Mouse (Mus musculus) ES-Bruce4 (cell line): Measurements from ENCODE around the gene Olfr623. TPM values are rescaled to one million over a fixed set of nuclear protein-coding genes. Genes with fewer than 3 reads are reported as not detected.

Experiments used
- H3K27ac ChIP-seq: 2 replicates; pipeline ENCODE4 v1.5.1; 2012; ENCODE audit warnings: low read length, inconsistent platforms; ENCODE audit not compliant: insufficient read depth
- H3K27me3 ChIP-seq: 2 replicates; pipeline ENCODE4 v1.6.1; 2012; ENCODE audit warnings: mild to moderate bottlenecking, low read length, inconsistent platforms; ENCODE audit not compliant: control insufficient read depth, poor library complexity, insufficient read depth, severe bottlenecking
- H3K36me3 ChIP-seq: 2 replicates; pipeline ENCODE4 v1.6.1; 2012; ENCODE audit warnings: inconsistent platforms, mild to moderate bottlenecking, low read length, moderate library complexity; ENCODE audit not compliant: control insufficient read depth, poor library complexity, insufficient read depth, severe bottlenecking
- H3K4me1 ChIP-seq: one replicate; pipeline ENCODE4 v1.8.1; 2011; ENCODE audit warnings: low read length; ENCODE audit not compliant: control insufficient read depth, insufficient read depth
- H3K4me3 ChIP-seq: 2 replicates; pipeline ENCODE4 v1.5.1; 2011; ENCODE audit warnings: low read depth, mild to moderate bottlenecking, low read length
- H3K9ac ChIP-seq: 2 replicates; pipeline ENCODE4 v1.6.1; 2012; ENCODE audit warnings: low read depth, mild to moderate bottlenecking, inconsistent platforms; ENCODE audit not compliant: poor library complexity, severe bottlenecking
- H3K9me3 ChIP-seq: replicated peaks from 2 replicates; pipeline ENCODE4 v1.6.1; 2012; ENCODE audit warnings: mild to moderate bottlenecking, low read length, inconsistent platforms; ENCODE audit not compliant: control insufficient read depth, poor library complexity, insufficient read depth, severe bottlenecking
- CTCF ChIP-seq: IDR thresholded peaks from one replicate; pipeline ENCODE4 v1.8.1; 2011; ENCODE audit warnings: low read depth, low read length
- EP300 ChIP-seq: IDR thresholded peaks from 2 replicates; pipeline ENCODE4 v1.6.1; 2011; ENCODE audit warnings: low read depth, low read length; ENCODE audit not compliant: insufficient read depth
- POLR2A ChIP-seq: IDR thresholded peaks from one replicate; pipeline ENCODE4 v1.8.1; 2011; ENCODE audit warnings: low read length; ENCODE audit not compliant: insufficient read depth
- polyA plus RNA-seq: library from polyadenylated mRNA; stranded (reverse); fragments of >200 nt; gene quantifications from 2 replicates; pipeline ENCODE4 v1.2.4, GENCODE M21; 2011; ENCODE audit warnings: low read depth; ENCODE audit not compliant: missing spikeins, insufficient read depth, insufficient read length

Olfr623 gene
- polyA plus RNA-seq: not detected in 2 replicates

DNA sequence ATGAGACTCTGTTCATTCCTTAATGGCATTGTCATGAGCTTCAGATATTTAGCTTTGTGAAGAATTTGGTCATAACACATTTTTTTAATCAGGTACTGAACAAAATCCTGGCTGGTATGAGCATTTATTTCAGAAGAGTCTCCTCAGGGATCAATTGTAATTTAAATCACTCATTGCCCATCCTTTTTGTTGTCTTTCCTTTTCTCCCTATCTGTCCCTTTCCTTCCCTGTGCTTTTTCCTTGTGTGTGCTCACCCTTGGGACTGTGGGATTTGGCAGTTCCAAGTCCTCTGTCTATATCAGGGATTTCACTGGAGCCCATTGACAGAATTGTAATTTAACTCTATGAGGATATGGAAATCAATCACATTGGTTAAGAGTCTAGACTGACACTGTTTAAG is at the start of gene Olfr623:
Gene Olfr623 (minus strand): TSS at position 101 of the 400 bp plus-strand sequence.
- Histone ChIP-seq H3K4me3 (no peak within 1 kb of the TSS), H3K9me3 (no peaks in the 10 kb centered on the region)
- TF ChIP-seq CTCF (no peak), POLR2A (no peak), EP300 (no peak)

DNA sequence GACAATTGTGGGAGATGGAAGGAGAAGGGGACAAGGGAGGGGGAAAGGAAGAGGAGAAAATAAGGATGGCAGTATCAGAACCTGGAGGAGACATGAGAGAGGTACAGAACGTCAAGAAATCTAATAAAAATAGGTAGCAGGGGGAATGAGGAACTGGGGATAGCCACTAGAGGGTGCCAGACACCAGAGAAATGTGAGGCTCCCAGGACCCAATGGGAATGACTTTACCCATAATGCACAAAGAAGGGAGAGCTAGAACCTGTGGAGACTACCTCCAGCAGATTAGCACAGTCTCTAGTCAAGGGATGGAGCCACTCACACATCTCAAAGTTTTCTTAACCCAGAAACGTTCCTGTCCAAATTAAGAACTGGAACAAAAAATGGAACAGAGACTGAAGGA is 48.5 kb upstream of the Olfr623 start:
- Histone ChIP-seq H3K4me3 (no peak overlapping the region), H3K27me3 (no peaks in the 10 kb centered on the region), H3K36me3 (no peaks in the 10 kb centered on the region), H3K27ac (no peak overlapping the region), H3K9me3 (no peaks in the 10 kb centered on the region), H3K4me1 (no peaks in the 10 kb centered on the region), H3K9ac (no peak overlapping the region)
- TF ChIP-seq POLR2A (no peak), CTCF (peak; percentile 27)

More for the DNA sequence above, at the start of gene Olfr623:
- Histone ChIP-seq H3K36me3 (no peaks in the 10 kb centered on the region), H3K27ac (no peak within 1 kb of the TSS), H3K27me3 (no peaks in the 10 kb centered on the region), H3K4me1 (no peaks in the 10 kb centered on the region), H3K9ac (no peak within 1 kb of the TSS)

DNA sequence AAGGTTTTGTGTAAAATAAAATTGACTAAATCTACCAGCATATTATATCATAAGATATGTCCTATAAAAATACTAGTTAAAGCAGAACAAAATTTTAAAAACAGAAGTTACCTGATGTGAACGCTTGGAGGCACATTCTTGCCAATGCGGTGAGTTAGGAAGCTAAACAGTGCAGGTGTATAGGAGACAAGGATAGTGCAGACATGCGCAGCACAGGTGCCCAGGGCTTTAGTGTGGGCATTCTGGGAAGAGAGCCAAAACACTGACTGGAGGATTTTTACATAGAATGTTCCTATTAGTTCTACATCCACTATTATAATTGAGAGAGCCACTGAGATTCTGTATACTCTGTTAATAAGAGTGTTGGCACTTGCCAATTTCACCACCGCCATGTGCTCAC is 36.0 kb upstream of the Olfr623 start:
- no peak overlapping the region for H3K27ac ChIP-seq
- no peak overlapping the region for H3K9ac ChIP-seq
- no peaks in the 10 kb centered on the region for H3K9me3 ChIP-seq
- H3K4me3 ChIP-seq: no peak overlapping the region
- TF ChIP-seq EP300 (no peak), CTCF (no peak), POLR2A (no peak)
- no peaks in the 10 kb centered on the region for H3K36me3 ChIP-seq
- H3K27me3 ChIP-seq: no peaks in the 10 kb centered on the region
- no peaks in the 10 kb centered on the region for H3K4me1 ChIP-seq

DNA sequence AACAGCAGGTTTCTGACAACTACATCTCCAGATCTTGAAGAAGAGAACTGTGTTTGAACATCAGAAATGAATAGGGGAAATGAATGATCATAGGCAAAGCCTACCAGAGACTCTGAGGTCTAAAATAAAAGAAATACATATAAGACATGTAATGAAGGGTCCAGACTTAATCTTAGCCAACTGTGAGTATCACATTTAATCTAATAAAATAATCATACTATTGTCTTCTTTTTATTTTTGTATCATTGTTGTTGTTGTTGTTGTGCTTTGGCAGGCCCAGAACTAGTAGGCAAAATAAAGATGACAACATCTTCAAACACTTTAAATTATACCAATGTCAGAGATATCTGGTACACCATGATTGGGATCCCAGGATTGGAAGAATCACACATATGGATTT is 18.9 kb upstream of the Olfr623 start, which contains the start of gene Olfr625-ps1:
Gene Olfr625-ps1 (plus strand): TSS at position 301 of the 400 bp plus-strand sequence.
- Histone ChIP-seq H3K4me3 (no peak within 1 kb of the TSS), H3K27ac (no peak within 1 kb of the TSS), H3K9ac (no peak within 1 kb of the TSS), H3K9me3 (no peaks in the 10 kb centered on the region), H3K27me3 (no peaks in the 10 kb centered on the region), H3K4me1 (no peaks in the 10 kb centered on the region), H3K36me3 (no peaks in the 10 kb centered on the region)
- TF ChIP-seq POLR2A: no peak
- no peak for TF ChIP-seq CTCF
- TF ChIP-seq EP300: no peak

DNA sequence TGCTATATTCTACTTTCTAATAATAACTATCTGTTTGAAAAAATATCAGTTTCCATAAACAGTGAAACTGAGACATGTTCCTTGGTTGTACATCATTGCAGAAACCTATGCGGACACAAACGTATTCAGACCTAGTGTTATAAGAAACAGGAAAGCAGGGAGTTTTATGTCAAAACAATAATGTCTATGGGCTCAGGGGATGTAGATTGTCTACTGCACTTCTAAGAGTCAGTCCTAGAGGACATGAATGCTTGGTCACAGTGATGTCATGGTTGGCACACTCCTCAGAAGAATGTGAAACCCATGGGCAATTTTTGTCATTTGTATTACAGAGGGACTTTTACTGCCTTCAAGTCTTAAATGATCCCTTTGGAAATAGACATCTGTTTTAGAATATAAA is 7.6 kb upstream of the Olfr623 start, which contains the start of gene Olfr624:
Gene Olfr624 (minus strand): TSS at position 101 of the 400 bp plus-strand sequence.
- no peaks in the 10 kb centered on the region for H3K9me3 ChIP-seq
- no peak within 1 kb of the TSS for H3K9ac ChIP-seq
- H3K27me3 ChIP-seq: no peaks in the 10 kb centered on the region
- no peaks in the 10 kb centered on the region for H3K36me3 ChIP-seq
- H3K4me3 ChIP-seq: no peak within 1 kb of the TSS
- TF ChIP-seq EP300: no peak
- TF ChIP-seq CTCF: no peak
- TF ChIP-seq POLR2A: no peak
- no peak within 1 kb of the TSS for H3K27ac ChIP-seq
- no peaks in the 10 kb centered on the region for H3K4me1 ChIP-seq

DNA sequence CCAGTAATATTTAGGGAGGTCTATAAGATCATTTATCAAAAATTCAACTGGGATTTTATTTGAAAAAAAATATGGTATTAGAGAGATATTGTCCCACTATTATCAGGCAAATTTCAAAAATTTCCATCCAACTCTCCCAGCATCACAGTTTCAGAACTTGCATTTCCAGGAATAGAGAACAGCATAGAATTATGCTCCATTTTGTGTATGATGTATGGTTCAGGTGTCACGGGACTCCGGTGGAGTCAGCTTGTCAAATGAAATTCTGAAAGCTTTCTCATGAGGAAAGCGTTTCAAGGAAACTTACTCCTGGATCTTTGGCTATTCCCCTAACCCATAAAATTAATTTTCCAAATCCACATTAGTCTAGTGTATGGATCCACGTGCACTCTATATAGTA is 19.4 kb downstream of the Olfr623 start:
- no peak overlapping the region for H3K9ac ChIP-seq
- H3K9me3 ChIP-seq: no peaks in the 10 kb centered on the region
- no peak for TF ChIP-seq EP300
- TF ChIP-seq CTCF: no peak
- TF ChIP-seq POLR2A: no peak
- H3K27me3 ChIP-seq: no peaks in the 10 kb centered on the region
- no peak overlapping the region for H3K4me3 ChIP-seq
- no peaks in the 10 kb centered on the region for H3K36me3 ChIP-seq
- H3K4me1 ChIP-seq: no peaks in the 10 kb centered on the region
- H3K27ac ChIP-seq: no peak overlapping the region
